Mouse (Mus musculus) myocyte (in vitro differentiated cells): ENCODE measurements around the gene Bcl2l14.

Experiments
- E2F4 ChIP-seq: IDR thresholded peaks from one replicate; pipeline ENCODE4 v1.6.1; 2011; ENCODE audit warnings: mild to moderate bottlenecking, control low read depth, moderate library complexity; ENCODE audit not compliant: insufficient read depth
- POLR2A ChIP-seq: IDR thresholded peaks from one replicate; pipeline ENCODE4 v1.6.1; 2011; ENCODE audit warnings: low read depth, mild to moderate bottlenecking, control low read depth, moderate library complexity; ENCODE audit not compliant: insufficient read length
- USF1 ChIP-seq: IDR thresholded peaks from one replicate; pipeline ENCODE4 v1.6.1; 2011; ENCODE audit warnings: low read depth, mild to moderate bottlenecking, control low read depth, moderate library complexity

GRCm38 (mm10) chr6:134357570-134357969, 38.5 kb upstream of the Bcl2l14 start:
- TF ChIP-seq E2F4 = no peak
- no peak for TF ChIP-seq POLR2A
- TF ChIP-seq USF1 = no peak
